Mouse (Mus musculus): Measurements from ENCODE around the gene Ms4a14. TPM values are rescaled to one million over a fixed set of nuclear protein-coding genes. Genes with fewer than 3 reads are reported as not detected.

The Ms4a14 gene
- 0.07 and 0.09 TPM in 2 replicates for polyA plus RNA-seq (2012; rRNA removed)

DNA sequence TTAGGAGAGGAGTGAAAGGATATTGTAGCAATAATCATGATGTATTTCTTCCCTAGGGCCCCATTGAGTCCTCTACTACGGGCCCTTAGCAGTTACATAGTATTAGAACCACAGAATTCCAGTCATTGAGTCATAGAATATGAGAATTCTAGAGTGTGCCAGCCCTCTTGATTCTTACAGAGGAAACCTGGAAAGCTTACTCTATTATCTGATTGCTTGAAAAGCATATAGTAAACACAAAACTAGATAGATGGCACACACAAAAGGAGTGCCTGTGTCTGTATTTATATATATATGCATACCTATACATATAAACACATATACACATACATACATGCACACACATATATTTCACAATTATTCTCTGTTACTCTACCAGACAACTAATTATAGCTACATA, at the start of gene Ms4a14:
TSS of gene Ms4a14 (minus strand) at position 101 of the 400 bp plus-strand sequence.

DNA sequence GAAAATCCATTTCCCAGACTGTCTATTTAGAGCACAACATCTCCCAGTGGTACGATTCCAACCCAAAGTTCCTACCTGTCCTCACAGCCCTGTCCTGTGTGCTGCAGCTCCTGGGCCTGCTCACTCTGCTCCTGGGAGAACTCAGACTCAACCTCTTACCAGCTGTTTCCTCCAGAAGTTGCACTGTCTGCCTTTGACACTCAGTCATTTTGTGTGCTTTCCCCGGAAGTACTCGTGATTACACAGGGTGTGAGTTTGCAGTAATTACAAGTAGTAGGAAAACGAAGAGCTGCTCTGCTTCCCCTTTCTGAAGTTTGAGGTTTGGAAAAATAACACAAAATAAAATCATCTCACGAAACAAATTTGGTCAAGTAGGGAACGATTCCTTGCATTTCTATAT, 21.7 kb upstream of the Ms4a14 start, which contains the start of gene Ms4a7:
TSS of gene Ms4a7 (minus strand) at position 215 of the 400 bp plus-strand sequence.

DNA sequence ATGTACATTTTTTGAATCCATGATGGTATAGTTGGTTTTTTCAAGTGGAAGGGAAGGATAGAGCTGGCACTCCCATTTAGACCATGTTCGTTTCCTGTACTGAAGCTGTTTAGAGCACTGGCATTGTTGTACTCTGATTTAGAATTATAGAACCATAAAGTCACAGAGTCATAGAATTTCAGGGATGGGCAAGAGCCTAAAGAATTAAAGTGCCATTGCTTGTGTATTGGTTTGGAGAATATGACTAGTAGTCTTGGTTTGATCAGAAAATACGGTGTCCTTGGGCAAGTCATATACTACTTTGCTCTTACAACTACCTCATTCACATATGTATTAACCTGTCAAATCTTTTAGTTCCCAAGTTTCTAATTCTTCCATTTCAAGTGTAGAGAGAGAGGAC, 30.5 kb downstream of the Ms4a14 start, which contains the start of gene Ms4a5:
TSS of gene Ms4a5 (minus strand) at position 101 of the 400 bp plus-strand sequence.

DNA sequence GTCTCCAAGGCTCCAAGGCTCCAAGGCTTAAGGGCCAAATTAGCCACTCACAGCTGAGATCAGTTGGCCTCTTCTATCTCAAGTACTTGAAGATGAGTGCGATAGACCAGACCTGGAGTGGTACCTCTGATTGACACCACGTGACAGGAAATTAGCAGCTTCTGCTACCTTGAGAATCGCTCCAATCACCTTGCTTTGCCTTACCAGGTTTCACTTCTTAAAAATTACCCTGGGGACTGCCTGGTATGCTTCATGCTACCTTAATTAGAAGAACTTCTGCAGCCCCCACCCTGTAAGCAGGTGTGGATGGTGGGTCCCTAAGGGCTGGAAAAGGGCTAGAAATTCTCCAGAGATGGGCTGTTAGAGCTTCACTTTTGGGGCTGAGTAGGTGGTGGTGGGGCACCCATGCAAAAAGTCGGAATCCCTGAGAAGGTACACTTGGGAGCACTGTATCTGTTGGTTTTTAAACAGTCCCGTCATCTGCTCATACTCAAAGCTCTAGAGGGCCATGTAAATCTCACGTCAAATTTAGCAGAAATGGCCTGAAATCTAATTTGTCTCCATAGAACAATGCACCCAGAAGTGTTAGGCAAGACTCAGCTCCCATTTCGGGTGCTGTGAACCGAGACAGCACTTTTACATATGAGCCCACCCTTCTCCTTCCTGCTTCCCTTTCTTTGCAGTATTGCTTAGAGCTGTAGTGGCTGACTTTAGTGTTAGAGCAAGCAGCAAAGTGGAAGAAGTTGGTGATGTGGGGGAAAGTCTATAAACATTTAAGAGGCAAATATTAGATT, 48.0 kb downstream of the Ms4a14 start, which contains the start of gene Ms4a1:
TSS of gene Ms4a1 (minus strand) at position 190 of the 794 bp plus-strand sequence.

Other genes with a start within 250 kb of the Ms4a14 start
- 0.31 and 0.34 TPM in 2 replicates for gene Ms4a8a, start 233.4 kb downstream of the Ms4a14 start, polyA plus RNA-seq (2012; rRNA removed)
- gene 1700017D01Rik, start 183.6 kb downstream of the Ms4a14 start, polyA plus RNA-seq (2012; rRNA removed) = not detected in 2 replicates
- gene 1700025F22Rik, start 149.1 kb downstream of the Ms4a14 start, polyA plus RNA-seq (2012; rRNA removed) = not detected in 2 replicates
- gene Ms4a13, start 117.7 kb downstream of the Ms4a14 start, polyA plus RNA-seq (2012; rRNA removed) = not detected in 2 replicates
- gene Ms4a12, start 82.0 kb downstream of the Ms4a14 start, polyA plus RNA-seq (2012; rRNA removed) = not detected in 2 replicates
- 0.21 and 0.40 TPM in 2 replicates for gene Ms4a1, start 48.2 kb downstream of the Ms4a14 start, polyA plus RNA-seq (2012; rRNA removed)
- not detected in 2 replicates for gene Ms4a5, start 30.6 kb downstream of the Ms4a14 start, polyA plus RNA-seq (2012; rRNA removed)
- 1.7 and 2.2 TPM in 2 replicates for gene Ms4a7, start 21.7 kb upstream of the Ms4a14 start, polyA plus RNA-seq (2012; rRNA removed)
- gene Ms4a4a, start 61.1 kb upstream of the Ms4a14 start, polyA plus RNA-seq (2012; rRNA removed) = 0.68 TPM in 2 replicates
- 1.7 and 3.1 TPM in 2 replicates for gene Ms4a4c, start 90.3 kb upstream of the Ms4a14 start, polyA plus RNA-seq (2012; rRNA removed)
- 0.41 and 0.71 TPM in 2 replicates for gene Ms4a4b, start 129.1 kb upstream of the Ms4a14 start, polyA plus RNA-seq (2012; rRNA removed)
- 10.9 and 11.9 TPM in 2 replicates for gene Ms4a6c, start 154.9 kb upstream of the Ms4a14 start, polyA plus RNA-seq (2012; rRNA removed)
- gene Gm8369, start 171.5 kb upstream of the Ms4a14 start, polyA plus RNA-seq (2012; rRNA removed) = 1.0 and 1.4 TPM in 2 replicates
- gene Ms4a6b, start 202.1 kb upstream of the Ms4a14 start, polyA plus RNA-seq (2012; rRNA removed) = 6.1 and 8.9 TPM in 2 replicates
- gene Ms4a4d, start 222.3 kb upstream of the Ms4a14 start, polyA plus RNA-seq (2012; rRNA removed) = 0.84 and 0.89 TPM in 2 replicates